Mouse (Mus musculus): ENCODE data around the gene Tfeb. TPM values are rescaled to one million over a fixed set of nuclear protein-coding genes. Genes with fewer than 3 reads are reported as not detected.
A peak's percentile ranks its signal among the peaks of the same experiment; 100 is the strongest.

Gene Tfeb
- polyA plus RNA-seq, 1 experiment from 2014 or later: 30.0 TPM

- no peak overlapping the region for H3K27ac ChIP-seq (ENCODE audit: low read depth, low read length)
- no peak for ATAC-seq
Observed at GRCm38 (mm10) chr17:47805047-47805835, 68.4 kb downstream of the Tfeb start.

GRCm38 (mm10) chr17:47806230-47806629 lies 69.4 kb downstream of the Tfeb start:
- no peaks in the 10 kb centered on the region for H3K9me3 ChIP-seq (ENCODE audit: control insufficient read depth)
- WGBS: 61% methylated on average over 9 of the region's 9 CpGs
- peak; percentile 43 for TF ChIP-seq CTCF (IDR thresholded peaks at IDR 0.05; ENCODE audit: low read depth)
- no peak for ATAC-seq
- no peak overlapping the region for H3K4me3 ChIP-seq (ENCODE audit: low read depth, low read length)
- H3K4me1 ChIP-seq (replicated peaks; ENCODE audit: control insufficient read depth, insufficient read depth, low read length): no peaks in the 10 kb centered on the region
- H3K36me3 ChIP-seq (ENCODE audit: control insufficient read depth, insufficient read depth): no peaks in the 10 kb centered on the region
- H3K9ac ChIP-seq (ENCODE audit: low read depth, low read length): no peak overlapping the region
- no peak overlapping the region for H3K4me2 ChIP-seq (replicated peaks; ENCODE audit: low read depth)
- no peak overlapping the region for H3K27ac ChIP-seq (ENCODE audit: low read depth, low read length)
- H3K27me3 ChIP-seq (replicated peaks; ENCODE audit: control insufficient read depth, insufficient read depth, low read length): no peaks in the 10 kb centered on the region

More at GRCm38 (mm10) chr17:47805047-47805835, 68.4 kb downstream of the Tfeb start:
- Histone ChIP-seq H3K9ac (ENCODE audit: low read depth, low read length) (no peak overlapping the region), H3K36me3 (ENCODE audit: control insufficient read depth, insufficient read depth) (no peaks in the 10 kb centered on the region), H3K4me2 (replicated peaks; ENCODE audit: low read depth) (no peak overlapping the region), H3K27me3 (replicated peaks; ENCODE audit: control insufficient read depth, insufficient read depth, low read length) (no peaks in the 10 kb centered on the region), H3K4me1 (replicated peaks; ENCODE audit: control insufficient read depth, insufficient read depth, low read length) (no peaks in the 10 kb centered on the region), H3K4me3 (ENCODE audit: low read depth, low read length) (no peak overlapping the region), H3K9me3 (ENCODE audit: control insufficient read depth) (no peaks in the 10 kb centered on the region)
- WGBS: 40% methylated on average over 13 of the region's 13 CpGs
- no peak for TF ChIP-seq CTCF (IDR thresholded peaks at IDR 0.05; ENCODE audit: low read depth)

- no peak overlapping the region for H3K4me3 ChIP-seq (ENCODE audit: low read depth, low read length)
- no peak for ATAC-seq
- no peak overlapping the region for H3K9ac ChIP-seq (ENCODE audit: low read depth, low read length)
- H3K9me3 ChIP-seq (ENCODE audit: control insufficient read depth): no peaks in the 10 kb centered on the region
- no peak overlapping the region for H3K27ac ChIP-seq (ENCODE audit: low read depth, low read length)
- no peak for TF ChIP-seq CTCF (IDR thresholded peaks at IDR 0.05; ENCODE audit: low read depth)
- H3K27me3 ChIP-seq (replicated peaks; ENCODE audit: control insufficient read depth, insufficient read depth, low read length): no peaks in the 10 kb centered on the region
- H3K4me2 ChIP-seq (replicated peaks; ENCODE audit: low read depth): no peak overlapping the region
- no peaks in the 10 kb centered on the region; the same call in 1 of the 2 replicates for H3K36me3 ChIP-seq (ENCODE audit: control insufficient read depth, insufficient read depth)
- no peaks in the 10 kb centered on the region for H3K4me1 ChIP-seq (replicated peaks; ENCODE audit: control insufficient read depth, insufficient read depth, low read length)
- WGBS: 71% methylated on average over 15 of the region's 15 CpGs
Observed at GRCm38 (mm10) chr17:47811265-47811800, 74.5 kb downstream of the Tfeb start.

GRCm38 (mm10) chr17:47812200-47812599 lies 75.4 kb downstream of the Tfeb start:
- no peak for TF ChIP-seq CTCF (IDR thresholded peaks at IDR 0.05; ENCODE audit: low read depth)
- Histone ChIP-seq H3K9me3 (ENCODE audit: control insufficient read depth) (no peaks in the 10 kb centered on the region), H3K36me3 (ENCODE audit: control insufficient read depth, insufficient read depth) (no peaks in the 10 kb centered on the region; the same call in 1 of the 2 replicates), H3K9ac (ENCODE audit: low read depth, low read length) (no peak overlapping the region), H3K4me1 (replicated peaks; ENCODE audit: control insufficient read depth, insufficient read depth, low read length) (no peaks in the 10 kb centered on the region), H3K4me2 (replicated peaks; ENCODE audit: low read depth) (no peak overlapping the region), H3K27ac (ENCODE audit: low read depth, low read length) (no peak overlapping the region), H3K4me3 (ENCODE audit: low read depth, low read length) (no peak overlapping the region), H3K27me3 (replicated peaks; ENCODE audit: control insufficient read depth, insufficient read depth, low read length) (no peaks in the 10 kb centered on the region)
- ATAC-seq: no peak
- 82% methylated on average over 6 of the region's 6 CpGs for WGBS

GRCm38 (mm10) chr17:47813616-47814015 lies 76.8 kb downstream of the Tfeb start:
- 50% methylated on average over 5 of the region's 5 CpGs for WGBS
- Histone ChIP-seq H3K4me3 (ENCODE audit: low read depth, low read length) (no peak overlapping the region), H3K4me1 (replicated peaks; ENCODE audit: control insufficient read depth, insufficient read depth, low read length) (no peaks in the 10 kb centered on the region), H3K36me3 (ENCODE audit: control insufficient read depth, insufficient read depth) (no peaks in the 10 kb centered on the region; the same call in 1 of the 2 replicates), H3K4me2 (replicated peaks; ENCODE audit: low read depth) (no peak overlapping the region), H3K9ac (ENCODE audit: low read depth, low read length) (no peak overlapping the region), H3K27ac (ENCODE audit: low read depth, low read length) (no peak overlapping the region), H3K27me3 (replicated peaks; ENCODE audit: control insufficient read depth, insufficient read depth, low read length) (no peaks in the 10 kb centered on the region), H3K9me3 (ENCODE audit: control insufficient read depth) (no peaks in the 10 kb centered on the region)
- TF ChIP-seq CTCF (IDR thresholded peaks at IDR 0.05; ENCODE audit: low read depth): no peak
- ATAC-seq: peak; percentile 43; the same call in 1 of the 2 replicates

GRCm38 (mm10) chr17:47814496-47814895 lies 77.7 kb downstream of the Tfeb start:
- Histone ChIP-seq H3K9me3 (ENCODE audit: control insufficient read depth) (no peaks in the 10 kb centered on the region), H3K4me2 (replicated peaks; ENCODE audit: low read depth) (no peak overlapping the region), H3K4me1 (replicated peaks; ENCODE audit: control insufficient read depth, insufficient read depth, low read length) (no peaks in the 10 kb centered on the region), H3K9ac (ENCODE audit: low read depth, low read length) (no peak overlapping the region), H3K27ac (ENCODE audit: low read depth, low read length) (no peak overlapping the region), H3K4me3 (ENCODE audit: low read depth, low read length) (no peak overlapping the region), H3K27me3 (replicated peaks; ENCODE audit: control insufficient read depth, insufficient read depth, low read length) (no peaks in the 10 kb centered on the region), H3K36me3 (ENCODE audit: control insufficient read depth, insufficient read depth) (no peaks in the 10 kb centered on the region; the same call in 1 of the 2 replicates)
- no peak for ATAC-seq
- no peak for TF ChIP-seq CTCF (IDR thresholded peaks at IDR 0.05; ENCODE audit: low read depth)
- WGBS: 42% methylated on average over 6 of the region's 6 CpGs
